Mouse (Mus musculus): Measurements from ENCODE around the gene Flrt2. TPM values are rescaled to one million over a fixed set of nuclear protein-coding genes. Genes with fewer than 3 reads are reported as not detected.
A peak's percentile ranks its signal among the peaks of the same experiment; 100 is the strongest.
"Not testable (repeated sequence)": the region's sequence is repeated elsewhere in the genome, so short reads cannot be mapped to it uniquely, and the experiment has no call there.

Flrt2 gene
- polyA plus RNA-seq (2015; fragmentation: Nextera tagmentation; extraction: Ambion mirVana), result 23.4 and 25.3 TPM in 2 replicates

GRCm38 (mm10) chr12:95691961-95692767, at the start of gene Flrt2:
Flrt2 (plus strand) TSS chr12:95692226.
- no peaks in the 10 kb centered on the region for H3K9me3 ChIP-seq (replicated peaks)
- WGBS, result under 1% methylated on average over 32 of the region's 32 CpGs
- peak within 1 kb of the TSS; percentile 86 for H3K4me2 ChIP-seq
- no peak for ATAC-seq
- H3K9ac ChIP-seq, result peak within 1 kb of the TSS; percentile 87
- no peaks in the 10 kb centered on the region for H3K36me3 ChIP-seq (ENCODE audit: poor library complexity, severe bottlenecking)
- H3K27ac ChIP-seq, result peak within 1 kb of the TSS; percentile 57
- peak within 1 kb of the TSS; percentile 79 for H3K4me3 ChIP-seq
- H3K4me1 ChIP-seq, result peaks cover 41% of the 10 kb centered on the region
- H3K27me3 ChIP-seq, result peaks cover 15% of the 10 kb centered on the region

GRCm38 (mm10) chr12:95642226-95642625, 49.8 kb upstream of the Flrt2 start:
- no peaks in the 10 kb centered on the region for H3K27me3 ChIP-seq
- H3K4me3 ChIP-seq, result no peak overlapping the region
- H3K27ac ChIP-seq, result no peak overlapping the region
- no peak overlapping the region for H3K4me2 ChIP-seq
- no peak for ATAC-seq
- no peaks in the 10 kb centered on the region for H3K4me1 ChIP-seq
- WGBS, result 66% methylated on average over 3 of the region's 3 CpGs
- H3K9ac ChIP-seq, result no peak overlapping the region
- no peaks in the 10 kb centered on the region for H3K9me3 ChIP-seq (replicated peaks)
- no peaks in the 10 kb centered on the region for H3K36me3 ChIP-seq (ENCODE audit: poor library complexity, severe bottlenecking)

- not testable (repeated sequence) for H3K4me1 ChIP-seq; H3K9ac ChIP-seq; H3K9me3 ChIP-seq (replicated peaks); H3K36me3 ChIP-seq (ENCODE audit: poor library complexity, severe bottlenecking); H3K27me3 ChIP-seq; H3K4me2 ChIP-seq; ATAC-seq; H3K4me3 ChIP-seq; H3K27ac ChIP-seq
- WGBS, result 84% methylated on average over 3 of the region's 6 CpGs
These were observed 44.8 kb upstream of the Flrt2 start for GRCm38 (mm10) chr12:95647179-95647578.

GRCm38 (mm10) chr12:95652172-95653156, 39.6 kb upstream of the Flrt2 start:
- ATAC-seq, result no peak
- Histone ChIP-seq H3K27me3 (no peaks in the 10 kb centered on the region), H3K36me3 (ENCODE audit: poor library complexity, severe bottlenecking) (no peaks in the 10 kb centered on the region), H3K9ac (no peak overlapping the region), H3K27ac (no peak overlapping the region), H3K4me2 (no peak overlapping the region), H3K4me1 (no peaks in the 10 kb centered on the region), H3K4me3 (no peak overlapping the region), H3K9me3 (replicated peaks) (no peaks in the 10 kb centered on the region)
- 81% methylated on average over 4 of the region's 4 CpGs for WGBS

GRCm38 (mm10) chr12:95656594-95656993, 35.4 kb upstream of the Flrt2 start:
- no peak overlapping the region for H3K27ac ChIP-seq
- no peaks in the 10 kb centered on the region for H3K9me3 ChIP-seq (replicated peaks)
- H3K36me3 ChIP-seq (ENCODE audit: poor library complexity, severe bottlenecking), result no peaks in the 10 kb centered on the region
- no peak overlapping the region for H3K4me2 ChIP-seq
- ATAC-seq, result no peak
- no peak overlapping the region for H3K9ac ChIP-seq
- H3K27me3 ChIP-seq, result no peaks in the 10 kb centered on the region
- WGBS, result 91% methylated on average over 4 of the region's 4 CpGs
- H3K4me3 ChIP-seq, result no peak overlapping the region
- H3K4me1 ChIP-seq, result 0 out of 2 replicates have a peak, but pooled peaks cover 3% of the 10 kb centered on the region

- no peak overlapping the region for H3K4me2 ChIP-seq
- no peak for ATAC-seq
- H3K27ac ChIP-seq, result no peak overlapping the region
- no peak overlapping the region for H3K9ac ChIP-seq
- H3K36me3 ChIP-seq (ENCODE audit: poor library complexity, severe bottlenecking), result no peaks in the 10 kb centered on the region
- 91% methylated on average over 5 of the region's 5 CpGs for WGBS
- H3K27me3 ChIP-seq, result no peaks in the 10 kb centered on the region
- H3K9me3 ChIP-seq (replicated peaks), result no peaks in the 10 kb centered on the region
- H3K4me3 ChIP-seq, result no peak overlapping the region
- H3K4me1 ChIP-seq, result no peaks in the 10 kb centered on the region
These were observed 24.7 kb upstream of the Flrt2 start for GRCm38 (mm10) chr12:95667296-95667695.

GRCm38 (mm10) chr12:95675711-95676110, 16.3 kb upstream of the Flrt2 start:
- no peaks in the 10 kb centered on the region for H3K27me3 ChIP-seq
- no peak overlapping the region for H3K4me3 ChIP-seq
- H3K9ac ChIP-seq, result no peak overlapping the region
- no peak overlapping the region for H3K27ac ChIP-seq
- 90% methylated on average over 5 of the region's 5 CpGs for WGBS
- peaks cover 6% of the 10 kb centered on the region; the same call in 1 of the 2 replicates for H3K4me1 ChIP-seq
- no peaks in the 10 kb centered on the region for H3K9me3 ChIP-seq (replicated peaks)
- no peak for ATAC-seq
- no peak overlapping the region for H3K4me2 ChIP-seq
- H3K36me3 ChIP-seq (ENCODE audit: poor library complexity, severe bottlenecking), result no peaks in the 10 kb centered on the region

- Histone ChIP-seq H3K9ac (no peak overlapping the region), H3K4me1 (peaks cover 34% of the 10 kb centered on the region), H3K4me2 (peak overlapping the region; percentile 28), H3K27me3 (peaks cover 15% of the 10 kb centered on the region), H3K36me3 (ENCODE audit: poor library complexity, severe bottlenecking) (no peaks in the 10 kb centered on the region), H3K27ac (no peak overlapping the region), H3K9me3 (replicated peaks) (no peaks in the 10 kb centered on the region), H3K4me3 (no peak overlapping the region; the same call in 1 of the 2 replicates)
- 5% methylated on average over 9 of the region's 9 CpGs for WGBS
- no peak for ATAC-seq
These were observed 1.2 kb upstream of the Flrt2 start for GRCm38 (mm10) chr12:95690819-95691218.

- peak overlapping the region; percentile 87 for H3K9ac ChIP-seq
- ATAC-seq, result no peak
- no peak overlapping the region for H3K27ac ChIP-seq
- peak overlapping the region; percentile 79 for H3K4me3 ChIP-seq
- H3K27me3 ChIP-seq, result peaks cover 15% of the 10 kb centered on the region
- H3K4me2 ChIP-seq, result peak overlapping the region; percentile 86
- peaks cover 49% of the 10 kb centered on the region for H3K4me1 ChIP-seq
- WGBS, result 6% methylated on average over 13 of the region's 13 CpGs
- H3K36me3 ChIP-seq (ENCODE audit: poor library complexity, severe bottlenecking), result no peaks in the 10 kb centered on the region
- H3K9me3 ChIP-seq (replicated peaks), result no peaks in the 10 kb centered on the region
These were observed 1.1 kb downstream of the Flrt2 start for GRCm38 (mm10) chr12:95692948-95693650.

- peak overlapping the region; percentile 79 for H3K4me3 ChIP-seq
- peak overlapping the region; percentile 87 for H3K9ac ChIP-seq
- ATAC-seq, result no peak
- peak overlapping the region; percentile 86 for H3K4me2 ChIP-seq
- H3K36me3 ChIP-seq (ENCODE audit: poor library complexity, severe bottlenecking), result no peaks in the 10 kb centered on the region
- H3K27me3 ChIP-seq, result peaks cover 15% of the 10 kb centered on the region
- no peaks in the 10 kb centered on the region for H3K9me3 ChIP-seq (replicated peaks)
- H3K4me1 ChIP-seq, result peaks cover 56% of the 10 kb centered on the region
- 1% methylated on average over 28 of the region's 28 CpGs for WGBS
- peak overlapping the region; percentile 88 for H3K27ac ChIP-seq
These were observed 1.8 kb downstream of the Flrt2 start for GRCm38 (mm10) chr12:95693651-95694471.

GRCm38 (mm10) chr12:95694507-95694906, 2.5 kb downstream of the Flrt2 start:
- peaks cover 15% of the 10 kb centered on the region for H3K27me3 ChIP-seq
- WGBS, result under 1% methylated on average over 8 of the region's 8 CpGs
- peak overlapping the region; percentile 87 for H3K9ac ChIP-seq
- H3K4me1 ChIP-seq, result peaks cover 58% of the 10 kb centered on the region
- H3K4me3 ChIP-seq, result peak overlapping the region; percentile 79
- H3K36me3 ChIP-seq (ENCODE audit: poor library complexity, severe bottlenecking), result no peaks in the 10 kb centered on the region
- ATAC-seq, result no peak
- peak overlapping the region; percentile 86 for H3K4me2 ChIP-seq
- H3K9me3 ChIP-seq (replicated peaks), result no peaks in the 10 kb centered on the region
- peak overlapping the region; percentile 88 for H3K27ac ChIP-seq
